Mouse (Mus musculus) testis, adult 2 months (tissue): Measurements from ENCODE around the gene Frat2. TPM values are rescaled to one million over a fixed set of nuclear protein-coding genes. Genes with fewer than 3 reads are reported as not detected.

Source experiments
- H3K27ac ChIP-seq: fragments of 200-500 bp; 2 replicates; pipeline ENCODE4 v1.5.1; 2012; ENCODE audit warnings: low read depth, low read length; ENCODE audit not compliant: control insufficient read depth, insufficient read depth
- H3K27me3 ChIP-seq: fragments of 200-500 bp; 2 replicates; pipeline ENCODE4 v1.6.1; 2012; ENCODE audit warnings: mild to moderate bottlenecking, low read length, moderate library complexity; ENCODE audit not compliant: control insufficient read depth, insufficient read depth
- H3K36me3 ChIP-seq: fragments of 200-500 bp; 2 replicates; pipeline ENCODE4 v1.6.1; 2012; ENCODE audit warnings: mild to moderate bottlenecking, low read length; ENCODE audit not compliant: control insufficient read depth, insufficient read depth
- H3K4me1 ChIP-seq: fragments of 200-500 bp; 2 replicates; pipeline ENCODE4 v1.6.1; 2012; ENCODE audit warnings: low read length; ENCODE audit not compliant: control insufficient read depth, insufficient read depth
- H3K4me3 ChIP-seq: fragments of 200-500 bp; 2 replicates; pipeline ENCODE4 v1.5.1; 2012; ENCODE audit warnings: low read depth, mild to moderate bottlenecking, low read length, moderate library complexity, mixed read lengths; ENCODE audit not compliant: control insufficient read depth
- CTCF ChIP-seq: fragments of 200-500 bp; IDR thresholded peaks from 2 replicates; pipeline ENCODE4 v1.5.1; 2012; ENCODE audit warnings: low read depth, mild to moderate bottlenecking, inconsistent platforms, low read length, moderate library complexity; ENCODE audit not compliant: control insufficient read depth, insufficient read depth, insufficient replicate concordance
- POLR2A ChIP-seq: fragments of 200-500 bp; IDR thresholded peaks from 2 replicates; pipeline ENCODE4 v1.6.1; 2012; ENCODE audit warnings: low read depth, mild to moderate bottlenecking, inconsistent platforms, low read length, moderate library complexity; ENCODE audit not compliant: control insufficient read depth
- polyA plus RNA-seq: library from polyadenylated mRNA; depleted of rRNA; stranded (reverse); fragments of >200 nt; gene quantifications from 2 replicates; pipeline ENCODE4 v1.2.3, GENCODE M21; 2012; rRNA removed

Frat2 gene
- polyA plus RNA-seq, 1 experiment = 47.7 TPM

- Histone ChIP-seq H3K36me3 (no peaks in the 10 kb centered on the region; the same call in 1 of the 2 replicates), H3K4me3 (no peak overlapping the region), H3K27me3 (no peaks in the 10 kb centered on the region), H3K4me1 (peaks cover 3% of the 10 kb centered on the region), H3K27ac (no peak overlapping the region)
- TF ChIP-seq POLR2A (no peak), CTCF (no peak)
These were observed 51.7 kb downstream of the Frat2 start for GRCm38 (mm10) chr19:41796148-41796760.

Other genes with a start within 250 kb of the Frat2 start
- gene Slit1, start 104.5 kb downstream of the Frat2 start, polyA plus RNA-seq = 9.6 and 11.7 TPM in 2 replicates
- 33.9 and 39.1 TPM in 2 replicates for gene Arhgap19, start 46.1 kb downstream of the Frat2 start, polyA plus RNA-seq
- gene Frat1, start 18.2 kb downstream of the Frat2 start, polyA plus RNA-seq = 103 and 140 TPM in 2 replicates
- 29.5 and 32.3 TPM in 2 replicates for gene Rrp12, start 48.0 kb upstream of the Frat2 start, polyA plus RNA-seq
- 58.2 and 64.2 TPM in 2 replicates for gene Pgam1, start 63.8 kb upstream of the Frat2 start, polyA plus RNA-seq
- 27.5 and 28.5 TPM in 2 replicates for gene Exosc1, start 85.3 kb upstream of the Frat2 start, polyA plus RNA-seq
- gene Zdhhc16, start 85.3 kb upstream of the Frat2 start, polyA plus RNA-seq = 34.8 and 44.9 TPM in 2 replicates
- 45.8 and 46.5 TPM in 2 replicates for gene Mms19, start 133.0 kb upstream of the Frat2 start, polyA plus RNA-seq
- 282 and 310 TPM in 2 replicates for gene Ubtd1, start 133.6 kb upstream of the Frat2 start, polyA plus RNA-seq
- gene Ankrd2, start 187.9 kb upstream of the Frat2 start, polyA plus RNA-seq = 0.62 and 0.63 TPM in 2 replicates
- gene Hoga1, start 197.5 kb upstream of the Frat2 start, polyA plus RNA-seq = 10.8 and 11.7 TPM in 2 replicates
- 1,397 and 1,535 TPM in 2 replicates for gene 4933411K16Rik, start 204.1 kb upstream of the Frat2 start, polyA plus RNA-seq
- gene Morn4, start 238.2 kb upstream of the Frat2 start, polyA plus RNA-seq = 190 TPM in 2 replicates
- gene Pi4k2a, start 242.3 kb upstream of the Frat2 start, polyA plus RNA-seq = 27.2 and 27.8 TPM in 2 replicates